Mouse (Mus musculus): Measurements from ENCODE around the gene Fermt2. TPM values are rescaled to one million over a fixed set of nuclear protein-coding genes. Genes with fewer than 3 reads are reported as not detected.
"Not testable (repeated sequence)": the region's sequence is repeated elsewhere in the genome, so short reads cannot be mapped to it uniquely, and the experiment has no call there.

Fermt2 gene
- polyA plus RNA-seq, 1 experiment from 2014 or later = 169 TPM

DNA sequence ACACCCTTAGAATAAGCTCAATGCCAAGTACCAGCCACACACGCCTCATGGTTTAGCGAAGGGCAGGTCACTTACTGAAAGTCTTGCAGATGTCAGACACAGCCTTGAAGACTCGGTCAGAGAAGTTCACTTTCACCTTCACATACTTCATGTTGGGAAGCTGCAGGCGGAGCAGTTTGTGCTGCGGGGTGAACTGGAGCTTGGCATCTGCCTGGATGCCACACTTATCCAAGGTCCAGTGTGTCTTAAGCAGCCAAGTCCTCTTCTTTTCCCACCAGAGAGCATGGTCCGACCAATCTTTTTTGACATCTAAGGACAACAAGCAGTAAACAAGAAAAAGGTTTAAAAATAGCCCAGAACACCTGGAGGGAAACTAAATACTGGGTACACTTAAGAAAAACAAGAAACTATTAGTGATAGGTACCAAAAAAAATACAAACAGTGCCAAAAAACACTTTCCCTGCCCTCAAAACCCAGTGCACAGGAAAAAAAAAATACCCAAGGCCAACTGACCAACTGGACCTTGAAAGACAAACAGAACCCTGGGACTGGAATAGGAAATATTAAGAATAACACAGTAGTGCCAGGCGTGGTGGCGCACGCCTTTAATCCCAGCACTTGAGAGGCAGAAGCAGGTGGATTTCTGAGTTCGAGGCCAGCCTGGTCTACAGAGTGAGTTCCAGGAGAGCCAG, 25.4 kb downstream of the Fermt2 start:
- H3K27ac ChIP-seq = no peak overlapping the region
- H3K4me1 ChIP-seq (replicated peaks) = peaks cover 20% of the 10 kb centered on the region
- no peaks in the 10 kb centered on the region for H3K9me3 ChIP-seq
- no peak overlapping the region for H3K4me3 ChIP-seq (replicated peaks)
- WGBS = 88% methylated on average over 10 of the region's 10 CpGs
- no peaks in the 10 kb centered on the region for H3K27me3 ChIP-seq (replicated peaks)
- H3K4me2 ChIP-seq (replicated peaks) = no peak overlapping the region
- no peak for ATAC-seq
- H3K9ac ChIP-seq = no peak overlapping the region
- H3K36me3 ChIP-seq = no peaks in the 10 kb centered on the region

DNA sequence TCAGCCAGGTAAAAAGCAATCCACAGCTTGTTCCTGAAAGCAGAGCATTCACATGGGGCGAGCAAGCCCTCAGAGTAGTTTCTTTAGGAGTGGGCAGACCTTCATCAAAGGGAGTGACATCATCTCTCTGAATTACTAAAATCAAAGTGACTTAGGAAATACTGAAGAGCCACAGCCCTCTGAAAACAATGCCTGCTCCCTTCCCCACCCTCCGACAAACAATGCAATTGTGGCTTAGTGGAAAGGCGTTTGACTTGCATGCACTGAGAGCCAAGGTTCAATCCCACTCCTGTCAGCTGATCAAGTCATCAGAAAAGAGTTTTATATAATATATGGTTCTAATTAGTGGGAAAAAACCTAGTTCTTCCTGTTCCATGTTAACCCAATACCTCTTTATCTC, 26.0 kb downstream of the Fermt2 start:
- Histone ChIP-seq H3K9ac (no peak overlapping the region), H3K4me2 (replicated peaks) (no peak overlapping the region), H3K36me3 (no peaks in the 10 kb centered on the region), H3K4me1 (replicated peaks) (peaks cover 20% of the 10 kb centered on the region), H3K27ac (no peak overlapping the region), H3K4me3 (replicated peaks) (no peak overlapping the region), H3K27me3 (replicated peaks) (no peaks in the 10 kb centered on the region), H3K9me3 (no peaks in the 10 kb centered on the region)
- 71% methylated on average over 3 of the region's 3 CpGs for WGBS
- no peak for ATAC-seq

DNA sequence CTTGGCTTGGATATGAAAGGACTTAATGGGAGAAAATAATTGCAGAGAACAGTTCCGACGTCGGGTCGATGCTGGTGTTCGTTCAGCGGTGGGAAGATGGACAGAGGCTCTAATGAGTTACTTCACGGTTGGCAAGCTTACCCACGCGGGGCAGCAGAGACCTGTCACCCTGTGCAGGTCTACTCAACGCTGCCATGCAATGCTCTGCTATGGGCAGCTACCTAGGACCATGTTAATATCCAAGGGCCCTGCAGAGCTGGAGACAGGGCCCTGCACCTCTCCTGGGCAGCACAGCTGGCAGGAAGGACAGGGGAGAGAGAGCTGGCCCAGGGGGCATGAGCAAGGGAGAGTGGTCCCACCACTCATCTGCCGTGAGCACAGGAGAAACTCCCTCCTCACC, 29.9 kb downstream of the Fermt2 start:
- no peak for ATAC-seq
- no peak overlapping the region for H3K4me2 ChIP-seq (replicated peaks)
- no peak overlapping the region for H3K9ac ChIP-seq
- no peaks in the 10 kb centered on the region for H3K27me3 ChIP-seq (replicated peaks)
- no peaks in the 10 kb centered on the region for H3K9me3 ChIP-seq
- H3K4me1 ChIP-seq (replicated peaks) = no peaks in the 10 kb centered on the region
- H3K27ac ChIP-seq = no peak overlapping the region
- H3K4me3 ChIP-seq (replicated peaks) = no peak overlapping the region
- 86% methylated on average over 11 of the region's 11 CpGs for WGBS
- no peaks in the 10 kb centered on the region for H3K36me3 ChIP-seq

DNA sequence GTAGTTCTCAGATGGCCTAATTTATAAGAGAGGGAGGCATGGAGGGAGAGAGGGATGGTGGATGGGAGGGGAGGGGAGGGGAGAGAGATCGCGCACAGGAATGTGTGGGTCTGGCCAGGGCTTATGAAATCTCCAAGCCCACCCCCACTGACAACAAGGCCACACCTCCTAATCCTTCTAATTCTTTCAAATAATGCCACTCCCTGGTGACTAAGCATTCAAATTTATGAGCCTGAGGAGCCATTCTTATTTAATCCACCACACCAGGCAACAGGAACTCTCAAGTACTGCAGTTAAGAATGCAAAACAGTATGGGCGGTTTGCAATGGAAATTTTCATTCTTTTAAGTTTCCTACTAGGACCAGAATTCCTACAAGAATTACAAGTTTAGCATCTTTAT, 32.8 kb downstream of the Fermt2 start:
- no peak overlapping the region for H3K9ac ChIP-seq
- no peaks in the 10 kb centered on the region for H3K9me3 ChIP-seq
- 92% methylated on average over 3 of the region's 3 CpGs for WGBS
- no peaks in the 10 kb centered on the region for H3K36me3 ChIP-seq
- H3K27me3 ChIP-seq (replicated peaks) = no peaks in the 10 kb centered on the region
- H3K27ac ChIP-seq = no peak overlapping the region
- no peak for ATAC-seq
- no peaks in the 10 kb centered on the region for H3K4me1 ChIP-seq (replicated peaks)
- H3K4me2 ChIP-seq (replicated peaks) = no peak overlapping the region
- H3K4me3 ChIP-seq (replicated peaks) = no peak overlapping the region

DNA sequence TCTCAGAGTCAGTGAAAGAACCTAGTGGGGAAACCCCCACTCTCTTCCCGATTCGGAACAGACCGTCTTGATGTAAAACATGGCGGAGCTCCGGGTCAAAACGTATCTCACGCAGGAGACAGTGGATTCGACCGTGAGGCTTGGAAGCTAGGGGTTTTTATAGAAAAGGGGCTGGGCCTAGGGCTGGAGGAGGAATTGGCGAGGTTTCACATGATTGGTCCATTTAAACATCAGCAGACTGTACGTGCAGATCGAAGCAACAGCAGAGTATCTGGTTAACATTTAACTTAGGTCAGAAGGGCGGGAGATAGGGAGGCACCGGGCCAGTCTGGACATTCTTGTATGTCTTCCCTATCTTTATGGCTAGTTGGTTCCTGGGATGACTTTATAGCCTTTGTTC, 34.1 kb downstream of the Fermt2 start:
- not testable (repeated sequence) for H3K4me3 ChIP-seq (replicated peaks); ATAC-seq; H3K4me1 ChIP-seq (replicated peaks); H3K27me3 ChIP-seq (replicated peaks); H3K9me3 ChIP-seq; H3K27ac ChIP-seq; H3K36me3 ChIP-seq; H3K9ac ChIP-seq; H3K4me2 ChIP-seq (replicated peaks)
- whole genome bisulfite sequencing = 89% methylated on average over 14 of the region's 14 CpGs

DNA sequence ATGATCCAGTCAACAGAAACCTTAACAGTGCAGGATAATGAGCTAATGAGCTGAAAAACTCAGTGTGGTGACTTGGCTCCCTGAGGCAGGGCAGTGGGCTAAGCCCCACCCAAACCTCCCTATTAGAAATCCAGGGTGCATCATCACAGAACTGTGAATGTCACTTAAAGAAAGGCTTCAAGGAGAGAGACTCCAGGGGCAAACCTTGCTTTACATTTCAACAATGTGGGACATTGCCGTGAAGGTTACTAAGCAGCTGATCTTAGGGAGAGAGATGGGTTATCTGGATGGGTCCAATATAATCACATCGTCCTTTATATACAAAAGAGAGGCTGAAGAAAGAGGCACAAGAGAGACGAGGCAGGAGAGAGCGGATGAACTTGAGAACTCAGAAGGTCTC, 36.0 kb downstream of the Fermt2 start:
- 90% methylated on average over 4 of the region's 4 CpGs for WGBS
- no peak for ATAC-seq
- H3K36me3 ChIP-seq = no peaks in the 10 kb centered on the region

DNA sequence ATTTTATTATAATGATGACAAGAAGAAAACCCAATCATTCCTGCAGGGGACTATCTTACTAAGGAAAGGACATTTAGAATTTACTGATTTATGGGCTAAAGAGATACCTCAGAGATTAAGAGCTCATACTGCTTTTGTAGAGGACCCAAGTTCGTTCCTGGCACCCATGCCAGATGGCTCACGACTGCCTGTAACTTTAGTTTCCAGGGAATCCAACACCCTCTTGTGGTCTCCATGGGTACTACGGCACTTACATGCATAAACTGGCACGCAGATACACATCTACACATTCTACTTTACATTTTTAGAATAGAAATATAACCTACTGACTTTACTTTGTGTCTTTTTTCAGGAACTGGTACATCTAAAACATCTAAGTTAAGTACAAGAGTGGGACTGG, 37.2 kb downstream of the Fermt2 start:
- Histone ChIP-seq H3K27ac (0 out of 2 replicates have a peak overlapping the region, but pooled peaks have one; percentile 34), H3K27me3 (replicated peaks) (no peaks in the 10 kb centered on the region), H3K9ac (no peak overlapping the region), H3K9me3 (no peaks in the 10 kb centered on the region), H3K4me2 (replicated peaks) (no peak overlapping the region), H3K36me3 (no peaks in the 10 kb centered on the region), H3K4me1 (replicated peaks) (no peaks in the 10 kb centered on the region), H3K4me3 (replicated peaks) (no peak overlapping the region)
- 89% methylated on average over 4 of the region's 4 CpGs for WGBS
- ATAC-seq = no peak

More for the DNA sequence above, 36.0 kb downstream of the Fermt2 start:
- H3K9me3 ChIP-seq = no peaks in the 10 kb centered on the region
- no peak overlapping the region for H3K4me3 ChIP-seq (replicated peaks)
- no peak overlapping the region for H3K27ac ChIP-seq
- H3K27me3 ChIP-seq (replicated peaks) = no peaks in the 10 kb centered on the region
- no peak overlapping the region for H3K9ac ChIP-seq
- no peak overlapping the region for H3K4me2 ChIP-seq (replicated peaks)
- H3K4me1 ChIP-seq (replicated peaks) = no peaks in the 10 kb centered on the region

DNA sequence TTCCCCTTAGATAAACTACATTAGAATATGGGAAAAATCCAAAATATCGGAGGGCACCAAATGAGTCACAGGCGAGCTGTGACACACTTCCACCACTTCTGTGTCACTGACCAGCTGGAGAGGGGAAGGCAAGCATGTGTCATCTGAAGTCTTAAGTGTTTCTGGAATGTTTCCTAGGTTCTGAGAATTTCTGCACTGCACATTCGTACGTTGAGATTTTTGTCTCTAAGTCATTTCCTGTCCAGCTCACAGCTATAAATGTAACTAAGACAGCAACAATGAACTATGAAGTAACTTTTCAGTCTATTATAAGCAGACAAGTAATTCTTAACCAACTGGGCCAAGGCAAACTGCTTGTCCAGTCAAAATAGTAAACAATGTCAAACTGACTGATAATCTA, 37.9 kb downstream of the Fermt2 start:
- Histone ChIP-seq H3K4me3 (replicated peaks) (no peak overlapping the region), H3K36me3 (no peaks in the 10 kb centered on the region), H3K27me3 (replicated peaks) (no peaks in the 10 kb centered on the region), H3K4me2 (replicated peaks) (no peak overlapping the region), H3K4me1 (replicated peaks) (no peaks in the 10 kb centered on the region), H3K9me3 (no peaks in the 10 kb centered on the region), H3K9ac (no peak overlapping the region), H3K27ac (0 out of 2 replicates have a peak overlapping the region, but pooled peaks have one; percentile 34)
- 45% methylated on average over 4 of the region's 4 CpGs for WGBS
- peak; percentile 28; the same call in 1 of the 2 replicates for ATAC-seq

DNA sequence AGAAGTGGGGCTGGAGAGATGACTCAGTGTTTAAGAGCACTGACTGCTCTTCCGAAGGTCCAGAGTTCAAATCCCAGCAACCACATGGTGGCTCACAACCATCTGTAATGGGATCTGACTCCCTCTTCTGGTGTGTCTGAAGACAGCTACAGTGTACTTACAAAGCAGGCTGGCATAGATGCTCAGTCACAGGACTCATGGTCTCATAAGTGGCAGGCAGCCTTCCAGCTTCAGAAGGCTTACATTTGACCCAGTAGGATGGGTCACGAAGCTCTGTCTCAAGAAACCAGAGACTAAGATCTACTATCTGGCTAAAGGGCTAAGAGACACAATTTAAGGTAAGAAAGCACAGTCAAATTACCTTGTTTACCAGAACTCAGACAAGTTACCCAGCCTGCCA, 42.7 kb downstream of the Fermt2 start:
- H3K9ac ChIP-seq; H3K4me3 ChIP-seq (replicated peaks): not testable (repeated sequence)
- 90% methylated on average over 2 of the region's 2 CpGs for WGBS

DNA sequence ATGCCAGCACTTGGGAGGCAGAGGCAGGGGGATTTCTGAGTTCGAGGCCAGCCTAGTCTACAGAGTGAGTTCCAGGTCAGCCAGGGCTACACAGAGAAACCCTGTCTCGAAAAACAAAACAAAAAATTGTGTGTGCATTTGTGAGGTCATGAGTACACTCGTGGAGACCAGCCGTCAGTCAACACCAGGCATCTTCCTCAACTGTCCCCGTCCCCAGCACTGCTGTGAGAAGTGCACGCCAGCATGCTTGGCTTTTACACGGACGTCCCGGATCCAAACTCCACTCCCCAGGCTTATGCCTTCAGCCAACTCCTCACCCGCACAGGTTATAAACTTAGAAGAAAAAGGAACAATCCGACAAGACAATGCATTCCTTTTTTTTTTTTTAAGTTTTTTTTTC, 46.6 kb downstream of the Fermt2 start:
- 95% methylated on average over 11 of the region's 11 CpGs for WGBS
- H3K4me3 ChIP-seq (replicated peaks); H3K9me3 ChIP-seq; ATAC-seq; H3K36me3 ChIP-seq; H3K27me3 ChIP-seq (replicated peaks); H3K4me2 ChIP-seq (replicated peaks); H3K4me1 ChIP-seq (replicated peaks); H3K27ac ChIP-seq; H3K9ac ChIP-seq: not testable (repeated sequence)

More for the DNA sequence above, 42.7 kb downstream of the Fermt2 start:
- H3K9me3 ChIP-seq; H3K27me3 ChIP-seq (replicated peaks); H3K4me2 ChIP-seq (replicated peaks); H3K4me1 ChIP-seq (replicated peaks); H3K36me3 ChIP-seq; ATAC-seq; H3K27ac ChIP-seq: not testable (repeated sequence)

DNA sequence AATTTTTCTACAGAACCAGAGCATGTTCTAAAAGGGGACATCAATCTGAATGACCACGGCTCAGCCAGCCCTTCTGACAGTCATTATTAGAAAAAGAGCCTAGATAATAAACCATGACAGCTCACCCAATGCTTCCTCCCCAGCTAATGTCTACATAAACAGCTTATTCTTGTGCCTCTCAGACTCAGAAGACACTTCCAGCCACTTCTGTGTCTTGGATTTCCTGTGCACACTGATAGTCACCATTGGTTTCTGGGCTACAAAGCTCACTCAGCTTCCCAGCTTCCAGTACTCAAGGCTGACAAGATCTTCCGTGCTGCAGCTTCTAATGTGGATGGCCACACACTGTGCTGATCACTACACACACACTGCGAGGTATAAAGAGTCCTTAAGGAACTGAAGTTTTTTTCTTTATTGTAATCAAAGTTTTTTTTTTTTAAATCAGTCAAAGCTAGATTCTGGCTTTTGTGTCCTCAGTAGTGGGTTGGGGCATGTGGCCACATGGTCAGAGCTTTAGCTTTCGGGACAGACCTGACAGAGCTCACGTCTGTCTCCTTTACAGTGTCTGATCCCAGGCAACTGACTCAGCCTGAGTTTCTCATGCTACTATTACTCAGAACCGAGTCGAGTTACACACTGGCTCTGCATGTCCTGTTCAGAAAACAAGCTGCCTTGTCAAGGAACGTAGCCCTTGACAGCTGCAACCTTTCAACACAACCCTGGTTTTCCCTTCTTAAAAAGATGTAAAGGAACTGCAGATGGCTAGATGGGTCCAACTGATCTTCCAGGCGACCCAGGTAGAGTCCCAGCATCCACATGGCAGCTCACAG, 50.7 kb downstream of the Fermt2 start:
- no peak for ATAC-seq
- Histone ChIP-seq H3K4me2 (replicated peaks) (no peak overlapping the region), H3K4me3 (replicated peaks) (no peak overlapping the region), H3K27me3 (replicated peaks) (no peaks in the 10 kb centered on the region), H3K4me1 (replicated peaks) (0 out of 2 replicates have a peak, but pooled peaks cover 6% of the 10 kb centered on the region), H3K36me3 (peaks cover 12% of the 10 kb centered on the region; the same call in 1 of the 2 replicates), H3K27ac (no peak overlapping the region), H3K9ac (no peak overlapping the region), H3K9me3 (no peaks in the 10 kb centered on the region)
- 37% methylated on average over 9 of the region's 9 CpGs for WGBS

DNA sequence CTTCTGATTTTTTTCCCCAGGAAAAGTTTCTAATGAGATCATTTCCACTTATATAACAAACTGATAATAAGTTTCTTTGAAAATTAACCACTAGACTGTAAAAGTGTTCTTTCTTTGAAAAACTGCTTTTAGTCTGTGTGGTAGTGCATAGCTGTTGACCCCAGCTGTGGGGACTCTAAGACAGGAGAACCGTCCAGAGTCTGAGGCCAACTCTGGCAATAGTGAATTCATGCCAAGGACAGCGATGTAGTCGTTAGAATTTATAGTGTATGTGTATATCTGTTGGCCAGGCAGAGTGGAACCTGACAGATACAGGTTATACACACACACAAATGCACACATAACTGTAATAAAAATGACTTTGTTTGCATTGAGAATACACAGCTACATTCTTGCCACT, 51.4 kb downstream of the Fermt2 start:
- ATAC-seq = no peak
- WGBS = 26% methylated on average over 3 of the region's 3 CpGs
- Histone ChIP-seq H3K9me3 (no peaks in the 10 kb centered on the region), H3K36me3 (peaks cover 12% of the 10 kb centered on the region; the same call in 1 of the 2 replicates), H3K4me2 (replicated peaks) (no peak overlapping the region), H3K4me3 (replicated peaks) (no peak overlapping the region), H3K4me1 (replicated peaks) (0 out of 2 replicates have a peak, but pooled peaks cover 6% of the 10 kb centered on the region), H3K27ac (no peak overlapping the region), H3K27me3 (replicated peaks) (no peaks in the 10 kb centered on the region), H3K9ac (no peak overlapping the region)
